Mouse (Mus musculus) heart, adult 9 months (tissue): ENCODE data around the gene Sept14.

Experiments
- DNase-seq, 2 experiments: peaks; one replicate each; pipeline ENCODE4 v3.0.0; 2022; ENCODE audit warnings: low spot score in 2 of 2

The Sept14 gene

DNA sequence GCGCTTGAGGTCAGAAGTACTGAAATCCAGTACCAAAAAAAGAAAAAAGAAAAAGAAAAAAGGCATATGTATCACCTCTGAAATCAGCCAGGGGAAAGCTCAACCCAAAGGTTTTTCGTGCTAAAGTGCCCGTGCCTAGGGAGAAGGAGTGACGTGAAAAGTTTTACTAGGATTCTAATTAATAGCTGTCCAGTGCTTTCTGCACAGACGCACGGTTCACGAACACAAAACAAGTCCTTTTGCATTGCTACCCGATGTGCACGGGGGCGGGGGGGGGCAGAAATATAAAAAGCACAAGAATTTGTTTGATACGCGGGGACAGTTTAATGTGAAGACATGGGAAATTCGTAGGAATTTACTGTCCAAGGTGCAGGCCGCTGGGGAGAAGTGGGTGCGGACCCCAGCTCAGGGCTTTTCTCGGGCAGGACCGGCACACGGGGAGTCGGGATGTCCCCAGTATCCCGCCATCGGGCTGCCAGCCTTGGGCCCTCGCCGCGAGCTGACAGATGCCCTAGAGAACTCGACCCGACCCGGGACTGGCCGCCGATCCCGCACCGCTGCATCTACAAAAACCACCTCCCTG is 38.8 kb downstream of the Sept14 start:
- no peak for DNase-seq

DNA sequence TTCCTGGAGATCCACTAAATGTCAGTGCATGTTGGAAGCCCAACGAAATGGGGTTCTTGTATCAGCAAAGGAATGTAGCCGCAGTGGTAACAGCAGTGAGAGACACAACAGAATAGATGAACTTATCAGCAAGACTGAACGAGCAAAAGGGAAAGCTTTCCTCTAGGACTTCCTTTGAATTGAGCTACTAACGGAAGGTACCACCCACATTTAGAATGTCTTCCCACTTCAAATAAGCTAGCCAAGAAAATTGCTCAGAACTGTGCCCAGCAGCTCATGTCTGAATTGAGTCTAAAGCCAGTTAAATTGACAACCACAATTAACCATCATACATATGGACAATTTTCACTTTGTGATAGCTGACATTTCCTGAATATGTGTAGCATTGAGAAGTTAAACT is 40.5 kb downstream of the Sept14 start:
- no peak for DNase-seq

DNA sequence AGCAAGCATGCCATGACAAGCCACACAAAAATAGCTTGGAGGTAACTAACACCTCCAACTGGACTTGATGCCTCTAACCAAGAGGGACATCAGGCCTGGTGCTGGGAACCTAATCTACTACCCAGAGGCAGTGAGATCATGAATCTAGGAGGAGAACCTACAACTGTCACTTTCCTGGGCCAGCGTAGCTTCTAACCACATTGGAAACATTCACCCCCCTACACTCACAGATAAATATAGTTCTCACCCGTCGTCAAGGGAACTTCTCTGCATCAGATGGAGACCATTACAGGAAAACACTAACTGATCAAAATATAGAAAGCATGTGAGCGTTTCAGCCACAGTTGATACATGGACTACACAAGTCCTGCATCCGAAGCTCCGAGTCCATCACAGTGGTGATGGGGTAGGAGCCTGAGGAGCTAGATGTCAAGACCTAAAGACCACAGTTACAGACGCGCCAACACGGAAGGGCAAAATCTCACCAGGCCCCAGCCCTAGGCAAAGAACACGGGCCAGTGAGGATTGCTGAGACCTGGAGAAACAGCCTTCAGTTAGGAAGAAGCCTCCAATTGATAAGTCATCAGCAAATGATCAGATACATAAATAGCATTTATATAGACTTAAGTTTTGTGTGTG is 41.9 kb downstream of the Sept14 start:
- DNase-seq: no peak

DNA sequence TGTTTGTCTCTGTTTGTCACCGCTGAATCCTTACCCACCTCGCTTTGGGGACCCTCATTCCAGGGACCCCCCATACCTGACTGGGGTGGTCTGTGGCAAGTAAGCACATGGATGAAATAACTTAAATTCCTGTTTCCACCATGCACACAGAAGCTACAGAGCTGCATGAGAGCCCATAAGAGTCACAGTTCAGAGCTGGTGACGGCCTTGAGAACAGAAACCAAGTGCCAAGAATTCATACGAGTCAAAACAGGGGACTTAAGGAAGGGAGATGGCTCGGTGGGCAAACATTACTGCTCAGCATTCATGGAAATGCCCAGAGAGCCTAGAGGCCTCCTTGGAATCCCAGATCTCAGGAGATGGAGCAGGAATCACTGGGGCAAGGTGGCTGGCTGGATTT is 44.2 kb downstream of the Sept14 start:
- DNase-seq: no peak

DNA sequence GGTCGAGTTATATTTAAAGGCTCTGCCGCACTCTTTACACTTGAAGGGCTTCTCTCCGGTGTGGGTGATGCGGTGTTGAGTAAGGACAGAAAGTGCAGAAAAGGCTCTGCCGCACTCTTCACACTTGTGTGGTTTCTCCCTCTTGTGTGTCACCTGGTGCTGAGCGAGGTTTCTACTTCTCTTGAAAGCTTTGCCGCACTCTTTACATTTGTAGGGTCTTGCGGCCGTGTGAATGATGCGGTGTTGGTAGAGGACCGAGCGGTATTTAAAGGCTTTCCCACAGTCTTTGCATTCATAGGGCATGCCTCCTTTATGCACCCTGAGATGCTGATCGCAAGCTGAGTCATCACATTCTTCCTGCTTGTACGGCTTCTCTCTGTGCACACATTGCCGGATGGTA is 50.4 kb downstream of the Sept14 start:
- no peak for DNase-seq

DNA sequence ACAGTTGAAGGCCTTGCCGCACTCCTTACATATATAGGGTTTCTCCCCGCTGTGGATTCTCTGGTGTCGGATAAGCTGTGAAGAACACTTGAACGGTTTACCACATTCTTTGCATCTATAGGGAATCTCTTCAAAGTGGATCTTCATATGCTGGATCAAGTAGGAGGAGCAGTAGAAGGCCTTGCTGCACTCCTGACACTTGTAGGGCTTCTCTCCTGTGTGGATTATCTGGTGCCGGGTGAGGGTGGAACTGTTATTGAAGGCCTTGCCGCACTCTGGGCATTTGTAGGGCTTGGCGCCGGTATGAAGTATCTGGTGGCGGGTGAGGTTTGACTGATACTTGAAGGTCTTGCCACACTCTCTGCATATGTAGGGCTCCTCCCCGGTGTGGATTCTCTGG is 51.3 kb downstream of the Sept14 start:
- no peak for DNase-seq

DNA sequence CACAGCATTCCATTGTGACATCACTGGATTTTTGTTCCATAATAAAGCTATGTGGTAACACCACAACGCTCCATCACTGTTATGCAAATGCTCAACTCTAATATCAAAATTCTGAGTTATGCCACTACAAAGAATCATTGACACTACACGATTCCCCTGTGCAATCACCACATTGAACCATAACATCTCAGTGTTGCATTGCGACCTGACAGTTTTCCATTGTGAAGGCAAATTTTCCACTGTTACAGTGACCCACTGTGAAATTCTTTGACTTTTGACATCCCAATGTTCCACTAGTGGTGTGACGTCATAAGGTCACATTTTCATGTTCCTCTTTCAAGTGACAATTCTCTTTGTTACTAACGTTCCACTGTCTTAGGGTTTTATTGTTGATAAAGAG is 57.5 kb downstream of the Sept14 start:
- DNase-seq: no peak
